Mouse (Mus musculus) MEL (cell line): ENCODE data around the gene Gsg1l.

Experiments used
- CTCF ChIP-seq, 3 experiments: IDR thresholded peaks in 2 of 3; conservative IDR thresholded peaks in 1 of 3; 2 replicates each; pipeline ENCODE4 v1.5.1; 2011 to 2012; ENCODE audit warnings: low read length in 3 of 3, low read depth in 2 of 3, mild to moderate bottlenecking in 2 of 3, improper control_type of control experiment in 1 of 3, inconsistent platforms in 1 of 3, mixed read lengths in 1 of 3, moderate library complexity in 1 of 3; ENCODE audit not compliant: control insufficient read depth in 1 of 3, insufficient read depth in 1 of 3, poor library complexity in 1 of 3, severe bottlenecking in 1 of 3
- E2F4 ChIP-seq: IDR thresholded peaks from 2 replicates; pipeline ENCODE4 v1.6.1; 2011; ENCODE audit warnings: low read depth, low read length, improper control_type of control experiment, borderline replicate concordance
- MAFK ChIP-seq: IDR thresholded peaks from 2 replicates; pipeline ENCODE4 v1.6.1; 2011; ENCODE audit warnings: low read depth, mild to moderate bottlenecking, low read length, improper control_type of control experiment, borderline replicate concordance

DNA sequence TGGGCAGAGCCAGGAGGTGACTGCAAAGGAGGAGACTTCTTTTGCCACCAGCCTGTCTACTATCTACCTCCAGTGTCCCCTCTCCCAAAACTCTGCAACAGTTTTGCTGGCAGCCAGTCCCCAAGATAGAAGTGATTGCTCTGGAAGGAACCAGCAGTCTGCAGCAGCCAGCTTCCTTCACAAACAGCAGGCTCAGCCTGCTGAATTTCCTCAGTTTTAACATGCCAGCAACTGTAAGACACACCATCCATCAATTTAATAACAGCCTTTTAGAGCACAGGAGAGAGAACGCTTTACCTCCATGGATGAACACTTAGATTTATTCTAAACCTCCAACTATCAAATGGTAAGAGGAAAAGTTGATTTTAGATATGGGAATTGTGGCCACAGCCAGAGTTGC is 218.2 kb downstream of the Gsg1l start:
- TF ChIP-seq CTCF (IDR thresholded peaks at IDR 0.05 in 2 of 3, conservative IDR thresholded peaks at IDR 0.05 in 1 of 3; ENCODE audit: control insufficient read depth in 1 of 3, insufficient read depth in 1 of 3, low read depth in 2 of 3, low read length in 3 of 3, poor library complexity in 1 of 3, severe bottlenecking in 1 of 3) (no peak), MAFK (no peak), E2F4 (no peak)
